Mouse (Mus musculus) liver, adult 2 months (tissue): ENCODE measurements around the gene Zc3h7b. TPM values are rescaled to one million over a fixed set of nuclear protein-coding genes. Genes with fewer than 3 reads are reported as not detected.

Experiments used
- DNase-seq: peaks from one replicate; pipeline ENCODE4 v3.0.0-alpha.2; 2011; ENCODE audit warnings: low read depth, low spot score; ENCODE audit errors: extremely low read depth
- H3K27ac ChIP-seq: fragments of 200-500 bp; replicated peaks from 2 replicates; pipeline ENCODE4 v1.5.1; 2012; ENCODE audit warnings: low read depth, mild to moderate bottlenecking, control low read depth, inconsistent platforms, low read length; ENCODE audit not compliant: insufficient read depth
- H3K27me3 ChIP-seq: fragments of 200-500 bp; 2 replicates; pipeline ENCODE4 v1.6.1; 2012; ENCODE audit warnings: mild to moderate bottlenecking, moderate library complexity, low read length, inconsistent platforms; ENCODE audit not compliant: control insufficient read depth, insufficient read depth
- H3K36me3 ChIP-seq: fragments of 200-500 bp; 2 replicates; pipeline ENCODE4 v1.6.1; 2012; ENCODE audit warnings: low read length, inconsistent platforms; ENCODE audit not compliant: control insufficient read depth, insufficient read depth
- H3K4me1 ChIP-seq: fragments of 200-500 bp; 2 replicates; pipeline ENCODE4 v1.6.1; 2011; ENCODE audit warnings: low read length; ENCODE audit not compliant: control insufficient read depth, insufficient read depth
- H3K4me3 ChIP-seq: fragments of 200-500 bp; 2 replicates; pipeline ENCODE4 v1.5.1; 2011; ENCODE audit warnings: low read depth, mild to moderate bottlenecking, control low read depth, low read length, moderate library complexity; ENCODE audit not compliant: insufficient read depth
- H3K79me2 ChIP-seq: fragments of 200-500 bp; 2 replicates; pipeline ENCODE4 v1.6.1; 2012; ENCODE audit warnings: inconsistent platforms, mild to moderate bottlenecking, low read length, moderate library complexity; ENCODE audit not compliant: control insufficient read depth, insufficient read depth
- H3K9ac ChIP-seq: fragments of 200-500 bp; 2 replicates; pipeline ENCODE4 v1.6.1; 2012; ENCODE audit warnings: low read depth, mild to moderate bottlenecking, control low read depth, inconsistent platforms, low read length
- CTCF ChIP-seq: fragments of 200-500 bp; IDR thresholded peaks from 2 replicates; pipeline ENCODE4 v1.5.1; 2011; ENCODE audit warnings: low read depth, low read length, control low read depth
- POLR2A ChIP-seq: fragments of 200-500 bp; IDR thresholded peaks from 2 replicates; pipeline ENCODE4 v1.6.1; 2011; ENCODE audit warnings: low read length, control low read depth; ENCODE audit not compliant: insufficient read depth; ENCODE audit errors: extremely low read depth
- WGBS: fragments of 180-500 bp; shearing (Covaris S2); methylation state at CpG from one replicate; pipeline ENCODE4 v1.1.7; 2018; 5-methylcytosine and 5-hydroxymethylcytosine counted together
- polyA plus RNA-seq: library from polyadenylated mRNA; depleted of rRNA; stranded (reverse); fragments of >200 nt; gene quantifications from 2 replicates; pipeline ENCODE4 v1.2.3, GENCODE M21; 2012
- total RNA-seq: library from RNA; depleted of rRNA; stranded (reverse); fragments of >200 nt; gene quantifications from 2 replicates; pipeline ENCODE4 v1.2.3, GENCODE M21; 2014

Zc3h7b gene
- total and polyA plus RNA-seq, 2 experiments = 7.4 to 13.1 TPM

DNA sequence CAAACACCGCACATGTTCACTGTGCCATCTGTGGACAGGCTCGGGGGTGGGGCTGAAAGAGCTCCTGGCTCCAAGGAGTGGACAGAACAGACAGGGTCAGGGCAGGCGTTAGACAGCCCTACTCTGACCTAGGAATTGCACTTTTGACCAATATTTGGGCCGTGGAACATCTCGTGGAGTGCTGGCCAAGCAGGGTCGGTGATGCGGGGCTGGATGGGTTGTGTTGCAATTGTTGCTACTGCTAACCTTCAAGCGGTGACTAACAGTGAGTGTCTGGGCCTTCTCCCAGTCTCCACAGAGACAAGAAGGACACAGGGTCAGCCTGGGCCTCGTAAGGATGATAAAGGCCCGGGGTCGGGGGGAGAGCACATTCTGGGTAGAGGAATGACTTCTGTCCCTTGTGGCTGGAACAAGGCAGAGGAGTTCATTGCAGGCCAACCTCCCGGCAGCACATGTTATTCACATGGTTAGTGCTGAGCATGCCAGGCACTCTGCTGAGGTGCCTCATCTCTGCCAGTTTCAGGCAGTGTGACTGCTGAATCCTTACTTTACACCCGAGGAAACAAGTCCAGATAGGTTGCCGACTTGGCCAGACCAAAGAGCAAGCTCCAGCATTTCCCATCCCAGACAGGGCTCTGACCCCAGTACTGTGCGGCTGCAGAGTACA is 29.8 kb downstream of the Zc3h7b start:
- Histone ChIP-seq H3K27ac (peak overlapping the region; percentile 2; the same call in 1 of the 2 replicates), H3K36me3 (0 out of 2 replicates have a peak, but pooled peaks cover 2% of the 10 kb centered on the region), H3K79me2 (no peaks in the 10 kb centered on the region), H3K9ac (no peak overlapping the region), H3K27me3 (no peaks in the 10 kb centered on the region), H3K4me1 (peaks cover 6% of the 10 kb centered on the region; the same call in 1 of the 2 replicates), H3K4me3 (no peak overlapping the region)
- no peak for TF ChIP-seq POLR2A
- no peak for TF ChIP-seq CTCF
- WGBS = 43% methylated on average over 15 of the region's 15 CpGs
- DNase-seq = peak; percentile 77

DNA sequence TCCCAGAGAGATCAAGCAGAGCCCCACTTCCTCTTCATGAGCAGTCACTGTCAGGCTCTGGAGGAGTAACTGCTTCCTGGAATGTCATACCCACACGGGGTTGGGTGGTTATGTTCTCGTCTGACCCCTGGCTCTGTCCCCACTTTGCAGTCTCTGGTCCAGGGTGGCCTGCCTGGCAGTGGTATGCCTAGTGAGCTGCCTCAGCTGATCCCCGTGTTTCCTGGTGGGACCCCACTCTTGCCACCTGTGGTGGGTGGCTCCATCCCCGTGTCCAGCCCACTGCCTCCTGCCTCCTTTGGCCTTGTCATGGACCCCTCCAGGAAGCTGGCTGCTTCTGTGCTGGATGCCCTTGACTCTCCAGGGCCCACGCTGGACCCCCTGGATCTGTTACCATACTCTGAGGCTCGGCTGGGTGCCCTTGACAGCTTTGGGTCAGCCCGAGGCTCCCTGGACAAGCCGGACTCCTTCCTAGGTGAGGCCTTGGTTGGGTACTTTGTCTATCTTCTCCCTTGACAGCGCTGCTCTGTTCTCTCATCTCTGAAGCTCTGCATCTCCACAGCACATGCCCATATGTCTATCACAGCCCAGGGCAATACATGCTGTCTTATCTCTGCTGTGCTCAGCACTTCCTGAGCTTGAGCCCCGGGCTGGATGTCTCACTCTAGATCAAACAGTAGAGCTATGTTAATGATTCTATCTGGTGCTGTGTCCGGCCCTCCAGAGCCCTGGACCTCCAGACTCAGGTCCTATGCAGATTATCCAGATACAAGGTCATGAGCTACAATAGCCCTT is 32.0 kb downstream of the Zc3h7b start:
- DNase-seq = no peak
- TF ChIP-seq CTCF (no peak), POLR2A (no peak)
- WGBS = 78% methylated on average over 11 of the region's 11 CpGs
- Histone ChIP-seq H3K9ac (no peak overlapping the region), H3K27me3 (no peaks in the 10 kb centered on the region), H3K36me3 (0 out of 2 replicates have a peak, but pooled peaks cover 2% of the 10 kb centered on the region), H3K4me1 (peaks cover 6% of the 10 kb centered on the region; the same call in 1 of the 2 replicates), H3K79me2 (no peaks in the 10 kb centered on the region), H3K27ac (no peak overlapping the region), H3K4me3 (no peak overlapping the region)

DNA sequence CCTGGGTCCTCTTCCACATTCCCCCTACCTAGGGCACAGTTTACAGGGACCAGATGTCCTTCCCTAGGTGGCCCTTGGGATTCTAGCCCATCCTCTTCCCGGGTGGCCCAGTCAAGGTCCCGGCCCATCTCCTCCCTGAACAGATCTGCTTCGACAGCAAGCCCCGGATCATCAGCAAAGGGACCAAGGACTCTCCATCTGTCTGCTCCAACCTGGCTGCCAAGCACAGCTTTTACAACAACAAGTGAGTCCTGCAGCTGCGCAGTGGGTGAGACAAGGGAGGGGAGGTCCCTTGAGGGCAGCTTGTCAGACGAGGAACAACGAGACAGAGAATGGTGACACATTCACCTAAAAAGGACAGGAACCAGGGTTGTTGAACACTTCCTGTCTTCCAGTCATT is 37.0 kb downstream of the Zc3h7b start:
- Histone ChIP-seq H3K27ac (no peak overlapping the region), H3K4me1 (no peaks in the 10 kb centered on the region), H3K36me3 (peaks cover 6% of the 10 kb centered on the region; the same call in 1 of the 2 replicates), H3K79me2 (no peaks in the 10 kb centered on the region), H3K9ac (no peak overlapping the region), H3K4me3 (no peak overlapping the region), H3K27me3 (no peaks in the 10 kb centered on the region)
- WGBS = 91% methylated on average over 7 of the region's 7 CpGs
- no peak for DNase-seq
- TF ChIP-seq POLR2A = no peak
- TF ChIP-seq CTCF = no peak

DNA sequence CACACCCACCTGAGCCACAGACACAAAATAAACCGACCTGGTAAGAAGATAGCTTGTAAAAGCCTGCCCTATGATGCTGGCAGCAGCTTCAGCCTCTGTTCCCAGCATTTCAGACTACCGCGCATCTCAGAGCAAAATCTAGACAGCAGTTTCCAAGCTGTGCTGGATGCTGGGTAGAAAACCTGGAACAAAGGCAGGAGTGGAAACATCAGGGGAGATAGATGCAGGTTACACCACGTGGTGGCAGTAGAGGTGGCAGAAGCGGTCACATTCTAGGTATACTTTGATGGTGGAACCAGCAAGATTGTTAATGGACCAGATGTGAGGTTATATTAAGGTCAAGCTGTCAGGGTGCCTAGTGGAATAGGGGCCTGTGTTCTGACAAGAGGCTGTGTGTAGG is 39.9 kb downstream of the Zc3h7b start:
- DNase-seq = no peak
- no peaks in the 10 kb centered on the region for H3K4me1 ChIP-seq
- H3K79me2 ChIP-seq = no peaks in the 10 kb centered on the region
- no peaks in the 10 kb centered on the region for H3K27me3 ChIP-seq
- TF ChIP-seq POLR2A = no peak
- TF ChIP-seq CTCF = peak; percentile 49; the same call in 1 of the 2 replicates
- no peak overlapping the region for H3K27ac ChIP-seq
- 68% methylated on average over 5 of the region's 5 CpGs for WGBS
- H3K4me3 ChIP-seq = no peak overlapping the region
- no peak overlapping the region for H3K9ac ChIP-seq
- H3K36me3 ChIP-seq = peaks cover 6% of the 10 kb centered on the region; the same call in 1 of the 2 replicates

DNA sequence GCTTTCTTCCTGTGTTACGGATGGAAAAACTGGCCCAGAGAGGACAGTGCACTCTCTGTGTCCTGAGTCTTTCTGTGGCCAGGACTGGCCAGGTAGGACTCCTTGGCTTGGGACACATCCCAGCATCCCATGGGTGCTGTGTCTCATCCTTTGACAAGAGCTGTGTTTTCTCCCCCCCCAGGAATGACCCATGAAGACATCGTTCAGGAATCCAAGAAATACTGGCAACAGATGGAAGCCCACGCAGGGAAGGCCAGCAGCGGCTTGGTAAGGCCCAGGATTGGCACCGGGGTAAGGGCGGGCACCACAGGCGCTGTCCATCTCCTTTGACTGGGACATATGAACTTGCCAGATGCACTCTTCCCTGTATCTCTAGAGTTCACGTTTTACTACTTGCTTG is 40.8 kb downstream of the Zc3h7b start:
- H3K27ac ChIP-seq = no peak overlapping the region
- H3K27me3 ChIP-seq = no peaks in the 10 kb centered on the region
- H3K4me3 ChIP-seq = no peak overlapping the region
- no peaks in the 10 kb centered on the region for H3K79me2 ChIP-seq
- DNase-seq = no peak
- no peak overlapping the region for H3K9ac ChIP-seq
- no peaks in the 10 kb centered on the region for H3K4me1 ChIP-seq
- TF ChIP-seq CTCF (no peak), POLR2A (no peak)
- peaks cover 6% of the 10 kb centered on the region; the same call in 1 of the 2 replicates for H3K36me3 ChIP-seq
- WGBS = 95% methylated on average over 8 of the region's 8 CpGs
